Mouse (Mus musculus): ENCODE data around the gene Gpr37l1.

The Gpr37l1 gene

GRCm38 (mm10) chr1:135181275-135181674 lies 13.8 kb upstream of the Gpr37l1 start:
- DNase-seq: no peak

- no peak for DNase-seq
Measured at GRCm38 (mm10) chr1:135180830-135181229, 13.3 kb upstream of the Gpr37l1 start.

GRCm38 (mm10) chr1:135178863-135179262 lies 11.4 kb upstream of the Gpr37l1 start:
- DNase-seq: no peak

- no peak for DNase-seq
Measured at GRCm38 (mm10) chr1:135177724-135178123, 10.2 kb upstream of the Gpr37l1 start.

GRCm38 (mm10) chr1:135175176-135175575 lies 7.7 kb upstream of the Gpr37l1 start:
- no peak for DNase-seq

- DNase-seq: no peak
Measured at GRCm38 (mm10) chr1:135173311-135173710, 5.8 kb upstream of the Gpr37l1 start.

GRCm38 (mm10) chr1:135171984-135172383 lies 4.5 kb upstream of the Gpr37l1 start:
- peak; percentile 44 for DNase-seq

GRCm38 (mm10) chr1:135171202-135171601 lies 3.7 kb upstream of the Gpr37l1 start:
- no peak for DNase-seq

GRCm38 (mm10) chr1:135170299-135170698 lies 2.8 kb upstream of the Gpr37l1 start:
- no peak for DNase-seq

- no peak for DNase-seq
Measured at GRCm38 (mm10) chr1:135169556-135170224, 2.2 kb upstream of the Gpr37l1 start.

- DNase-seq: no peak
Measured at GRCm38 (mm10) chr1:135168453-135169200, 1.1 kb upstream of the Gpr37l1 start.

- DNase-seq: no peak
Measured at GRCm38 (mm10) chr1:135162720-135163119, 4.8 kb downstream of the Gpr37l1 start.

- no peak for DNase-seq
Measured at GRCm38 (mm10) chr1:135160411-135161050, 7.0 kb downstream of the Gpr37l1 start.

- no peak for DNase-seq
Measured at GRCm38 (mm10) chr1:135159556-135160123, 7.8 kb downstream of the Gpr37l1 start.

- DNase-seq: no peak
Measured at GRCm38 (mm10) chr1:135159074-135159473, 8.4 kb downstream of the Gpr37l1 start.

- DNase-seq: no peak
Measured at GRCm38 (mm10) chr1:135158633-135159032, 8.8 kb downstream of the Gpr37l1 start.

GRCm38 (mm10) chr1:135156300-135156699 lies 11.2 kb downstream of the Gpr37l1 start:
- DNase-seq: no peak

GRCm38 (mm10) chr1:135154411-135154959 lies 13.0 kb downstream of the Gpr37l1 start:
- peak; percentile 70 for DNase-seq

- DNase-seq: no peak
Measured at GRCm38 (mm10) chr1:135154011-135154410, 13.5 kb downstream of the Gpr37l1 start.

GRCm38 (mm10) chr1:135148996-135149395 lies 18.5 kb downstream of the Gpr37l1 start:
- no peak for DNase-seq

- no peak for DNase-seq
Measured at GRCm38 (mm10) chr1:135148476-135148875, 19.0 kb downstream of the Gpr37l1 start.

GRCm38 (mm10) chr1:135147702-135148058 lies 19.8 kb downstream of the Gpr37l1 start:
- DNase-seq: no peak
